Mouse (Mus musculus) bone marrow macrophage, adult 2 months (primary cell): ENCODE results near the gene AU040320.

ENCODE experiments used
- CTCF ChIP-seq: IDR thresholded peaks from 2 replicates; pipeline ENCODE4 v1.5.1; 2012; ENCODE audit warnings: low read depth, mild to moderate bottlenecking, low read length, moderate library complexity
- POLR2A ChIP-seq: IDR thresholded peaks from 2 replicates; pipeline ENCODE4 v1.6.1; 2012; ENCODE audit warnings: mild to moderate bottlenecking, low read depth, low read length, borderline replicate concordance

GRCm38 (mm10) chr4:126734700-126735381 is 18.5 kb upstream of the AU040320 start:
- TF ChIP-seq CTCF (no peak), POLR2A (no peak)
